Mouse (Mus musculus): ENCODE results near the gene Cers6. TPM values are rescaled to one million over a fixed set of nuclear protein-coding genes. Genes with fewer than 3 reads are reported as not detected.

The Cers6 gene
- polyA plus RNA-seq, 1 experiment from 2014 or later = 55.3 TPM

- WGBS = 71% methylated on average over 7 of the region's 7 CpGs
- H3K27me3 ChIP-seq (ENCODE audit: control insufficient read depth, insufficient read depth, low read depth, low read length) = no peaks in the 10 kb centered on the region
- no peak overlapping the region for H3K4me3 ChIP-seq (ENCODE audit: low read depth, low read length)
- H3K9ac ChIP-seq (ENCODE audit: low read depth, low read length) = no peak overlapping the region
- no peak overlapping the region for H3K27ac ChIP-seq (ENCODE audit: low read length)
- H3K4me2 ChIP-seq (ENCODE audit: low read length) = no peak overlapping the region
- ATAC-seq = no peak
- no peaks in the 10 kb centered on the region; the same call in 1 of the 2 replicates for H3K4me1 ChIP-seq (ENCODE audit: control insufficient read depth, insufficient read depth, low read length)
- no peaks in the 10 kb centered on the region for H3K36me3 ChIP-seq (ENCODE audit: control insufficient read depth, insufficient read depth, low read length)
- no peaks in the 10 kb centered on the region for H3K9me3 ChIP-seq (replicated peaks; ENCODE audit: control insufficient read depth, low read length, poor library complexity, severe bottlenecking)
Measured at GRCm38 (mm10) chr2:69156283-69156682, 295.0 kb downstream of the Cers6 start.

- ATAC-seq = no peak
- H3K9me3 ChIP-seq (replicated peaks; ENCODE audit: control insufficient read depth, low read length, poor library complexity, severe bottlenecking) = no peaks in the 10 kb centered on the region
- no peak overlapping the region for H3K27ac ChIP-seq (ENCODE audit: low read length)
- H3K4me2 ChIP-seq (ENCODE audit: low read length) = no peak overlapping the region
- H3K4me1 ChIP-seq (ENCODE audit: control insufficient read depth, insufficient read depth, low read length) = peaks cover 3% of the 10 kb centered on the region; the same call in 1 of the 2 replicates
- no peaks in the 10 kb centered on the region for H3K36me3 ChIP-seq (ENCODE audit: control insufficient read depth, insufficient read depth, low read length)
- H3K4me3 ChIP-seq (ENCODE audit: low read depth, low read length) = no peak overlapping the region
- H3K9ac ChIP-seq (ENCODE audit: low read depth, low read length) = no peak overlapping the region
- no peaks in the 10 kb centered on the region for H3K27me3 ChIP-seq (ENCODE audit: control insufficient read depth, insufficient read depth, low read depth, low read length)
Measured at GRCm38 (mm10) chr2:69158907-69159306, 297.7 kb downstream of the Cers6 start.

Other genes starting within 250 kb of the Cers6 start
- gene 4932414N04Rik, start 205.0 kb upstream of the Cers6 start, polyA plus RNA-seq (2015; fragmentation: Nextera tagmentation; extraction: Ambion mirVana) = not detected in 2 replicates